Mouse (Mus musculus) forebrain, embryonic 10.5 days (tissue): ENCODE data around the gene Cdh1. TPM values are rescaled to one million over a fixed set of nuclear protein-coding genes. Genes with fewer than 3 reads are reported as not detected.
"Not testable (repeated sequence)": the region's sequence is repeated elsewhere in the genome, so short reads cannot be mapped to it uniquely, and the experiment has no call there.

Source experiments
- DNase-seq: peaks from one replicate; pipeline ENCODE4 v3.0.0-alpha.2; 2017; ENCODE audit warnings: low spot score; ENCODE audit errors: extremely low spot score
- H3K27ac ChIP-seq: fragments of 300-500 bp; sonication (generic); 2 replicates; pipeline ENCODE4 v1.5.1; 2016; ENCODE audit warnings: mild to moderate bottlenecking
- H3K27me3 ChIP-seq: fragments of 300-500 bp; sonication (generic); 2 replicates; pipeline ENCODE4 v1.6.1; 2016; ENCODE audit warnings: mild to moderate bottlenecking; ENCODE audit not compliant: poor library complexity, severe bottlenecking
- H3K36me3 ChIP-seq: fragments of 300-500 bp; sonication (generic); replicated peaks from 2 replicates; pipeline ENCODE4 v1.6.1; 2016; ENCODE audit warnings: mild to moderate bottlenecking, moderate library complexity
- H3K4me1 ChIP-seq: fragments of 300-500 bp; sonication (generic); 2 replicates; pipeline ENCODE4 v1.6.1; 2016
- H3K4me3 ChIP-seq: fragments of 300-500 bp; sonication (generic); 2 replicates; pipeline ENCODE4 v1.5.1; 2016; ENCODE audit warnings: mild to moderate bottlenecking, moderate library complexity
- H3K9me3 ChIP-seq: fragments of 300-500 bp; sonication (generic); 2 replicates; pipeline ENCODE4 v1.6.1; 2016; ENCODE audit warnings: mild to moderate bottlenecking, moderate library complexity
- WGBS: fragments of 180-500 bp; shearing (Covaris S2); methylation state at CpG from one replicate; pipeline ENCODE4 v1.1.7; 2016; 5-methylcytosine and 5-hydroxymethylcytosine counted together
- polyA plus RNA-seq: library from polyadenylated mRNA; unstranded; fragments of >200 nt; fragmentation: Nextera tagmentation; extraction: Ambion mirVana; gene quantifications from 2 replicates; pipeline ENCODE4 v1.2.1, GENCODE M21; 2016

The Cdh1 gene
- polyA plus RNA-seq, 1 experiment from 2014 or later: 8.4 TPM

DNA sequence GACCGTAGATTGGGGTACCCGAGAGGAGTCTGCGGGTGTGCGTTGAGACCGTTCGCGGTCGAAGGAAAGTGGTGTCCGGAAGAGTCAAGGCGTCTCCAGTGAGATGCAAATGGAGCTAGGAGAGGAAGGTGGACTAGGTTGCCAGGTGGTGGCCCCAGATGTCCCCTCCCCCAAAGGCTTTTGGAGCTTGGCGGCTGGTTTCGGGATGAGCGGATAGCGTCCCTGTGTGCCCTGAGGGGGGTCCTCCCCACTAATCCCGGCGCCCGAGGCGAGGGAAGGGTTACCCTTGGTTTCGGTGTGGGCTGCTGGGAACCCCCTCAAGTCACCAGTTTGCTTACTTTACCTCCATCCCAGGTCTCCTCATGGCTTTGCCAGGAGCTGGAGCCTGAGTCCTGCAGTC lies 782 bp downstream of the Cdh1 start:
- no peak overlapping the region for H3K27ac ChIP-seq
- DNase-seq: peak; percentile 29
- peaks cover 74% of the 10 kb centered on the region for H3K27me3 ChIP-seq

GRCm38 (mm10) chr8:106605657-106606056 lies 2.5 kb downstream of the Cdh1 start:
- Histone ChIP-seq H3K4me1 (peaks cover 25% of the 10 kb centered on the region), H3K27ac (no peak overlapping the region), H3K4me3 (no peak overlapping the region), H3K27me3 (peaks cover 77% of the 10 kb centered on the region), H3K9me3 (no peaks in the 10 kb centered on the region), H3K36me3 (no peaks in the 10 kb centered on the region)
- 74% methylated on average over 7 of the region's 7 CpGs for WGBS
- no peak for DNase-seq

More for the DNA sequence above, 782 bp downstream of the Cdh1 start:
- Histone ChIP-seq H3K4me1 (peaks cover 42% of the 10 kb centered on the region), H3K36me3 (no peaks in the 10 kb centered on the region), H3K9me3 (no peaks in the 10 kb centered on the region), H3K4me3 (peak overlapping the region; percentile 67)
- under 1% methylated on average over 19 of the region's 19 CpGs for WGBS

DNA sequence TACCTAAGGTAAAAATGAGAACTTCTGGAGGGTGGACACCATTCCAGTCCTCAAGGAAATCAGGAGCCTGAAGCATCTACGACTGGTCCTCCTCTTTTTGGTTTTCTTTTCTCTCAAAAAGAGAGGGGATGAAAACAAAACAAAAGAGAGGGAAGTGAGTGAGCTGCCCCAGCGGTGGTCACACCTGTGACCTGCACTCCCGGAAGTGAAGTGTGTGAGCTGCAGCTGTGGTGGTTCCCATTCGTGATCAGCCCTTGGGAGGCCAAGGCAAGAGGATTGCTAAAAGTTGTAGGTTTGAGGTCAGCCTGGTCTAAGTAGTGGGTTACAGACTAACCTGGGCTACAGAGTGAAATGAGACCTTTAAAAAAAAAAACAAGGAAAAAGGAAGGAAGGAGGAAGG lies 3.0 kb downstream of the Cdh1 start:
- Histone ChIP-seq H3K9me3 (no peaks in the 10 kb centered on the region), H3K4me3 (no peak overlapping the region), H3K27me3 (peaks cover 77% of the 10 kb centered on the region), H3K4me1 (peaks cover 21% of the 10 kb centered on the region), H3K36me3 (no peaks in the 10 kb centered on the region), H3K27ac (no peak overlapping the region)
- WGBS: 51% methylated on average over 4 of the region's 4 CpGs
- DNase-seq: no peak

DNA sequence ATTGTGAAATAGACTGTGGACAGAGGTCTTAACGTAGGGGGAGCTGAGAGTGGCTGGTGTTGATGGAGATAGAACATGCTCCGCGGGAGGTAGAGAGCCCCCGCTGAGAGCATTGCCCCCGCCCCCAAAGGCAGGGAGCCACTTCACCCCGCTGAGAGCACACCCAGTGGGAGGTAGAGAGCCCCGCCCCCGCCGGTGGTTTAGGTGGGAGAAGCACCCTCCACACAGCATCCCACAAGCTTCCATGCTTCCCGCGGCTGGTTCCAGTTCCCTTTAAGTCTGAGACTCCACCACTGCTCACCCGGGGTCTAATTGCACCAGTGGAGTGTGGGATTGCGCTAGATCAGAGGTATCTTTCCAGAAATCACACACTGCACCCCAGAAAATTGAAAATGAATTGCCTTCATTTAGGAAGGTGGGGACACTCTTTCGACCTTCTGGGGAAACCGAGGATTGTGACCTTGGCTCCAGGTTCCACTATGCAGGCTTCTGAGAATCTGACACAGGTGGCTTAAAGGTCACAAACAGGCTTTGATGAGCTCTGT lies 3.5 kb downstream of the Cdh1 start:
- Histone ChIP-seq H3K9me3 (no peaks in the 10 kb centered on the region), H3K27me3 (peaks cover 75% of the 10 kb centered on the region), H3K4me3 (no peak overlapping the region), H3K36me3 (no peaks in the 10 kb centered on the region), H3K4me1 (peaks cover 20% of the 10 kb centered on the region), H3K27ac (no peak overlapping the region)
- 42% methylated on average over 15 of the region's 15 CpGs for WGBS
- no peak for DNase-seq

- Histone ChIP-seq H3K4me1 (peaks cover 26% of the 10 kb centered on the region), H3K27me3 (peaks cover 64% of the 10 kb centered on the region)
- 79% methylated on average over 4 of the region's 4 CpGs for WGBS
- H3K4me3 ChIP-seq, H3K9me3 ChIP-seq, H3K27ac ChIP-seq, H3K36me3 ChIP-seq, DNase-seq: not testable (repeated sequence)
Observed at GRCm38 (mm10) chr8:106607783-106608182, 4.6 kb downstream of the Cdh1 start.

- no peak for DNase-seq
- WGBS: 59% methylated on average over 3 of the region's 3 CpGs
- H3K4me3 ChIP-seq: no peak overlapping the region
- H3K27ac ChIP-seq: no peak overlapping the region
- H3K36me3 ChIP-seq: no peaks in the 10 kb centered on the region
- peaks cover 21% of the 10 kb centered on the region for H3K4me1 ChIP-seq
- no peaks in the 10 kb centered on the region for H3K9me3 ChIP-seq
- H3K27me3 ChIP-seq: peaks cover 58% of the 10 kb centered on the region
Observed at GRCm38 (mm10) chr8:106608425-106608824, 5.3 kb downstream of the Cdh1 start.

- H3K4me1 ChIP-seq: peaks cover 13% of the 10 kb centered on the region; the same call in 1 of the 2 replicates
- no peak for DNase-seq
- no peak overlapping the region for H3K27ac ChIP-seq
- H3K4me3 ChIP-seq: no peak overlapping the region
- peaks cover 49% of the 10 kb centered on the region for H3K27me3 ChIP-seq
- H3K36me3 ChIP-seq: no peaks in the 10 kb centered on the region
- H3K9me3 ChIP-seq: no peaks in the 10 kb centered on the region
- WGBS: 84% methylated on average over 7 of the region's 7 CpGs
Observed at GRCm38 (mm10) chr8:106609076-106609903, 6.1 kb downstream of the Cdh1 start.

DNA sequence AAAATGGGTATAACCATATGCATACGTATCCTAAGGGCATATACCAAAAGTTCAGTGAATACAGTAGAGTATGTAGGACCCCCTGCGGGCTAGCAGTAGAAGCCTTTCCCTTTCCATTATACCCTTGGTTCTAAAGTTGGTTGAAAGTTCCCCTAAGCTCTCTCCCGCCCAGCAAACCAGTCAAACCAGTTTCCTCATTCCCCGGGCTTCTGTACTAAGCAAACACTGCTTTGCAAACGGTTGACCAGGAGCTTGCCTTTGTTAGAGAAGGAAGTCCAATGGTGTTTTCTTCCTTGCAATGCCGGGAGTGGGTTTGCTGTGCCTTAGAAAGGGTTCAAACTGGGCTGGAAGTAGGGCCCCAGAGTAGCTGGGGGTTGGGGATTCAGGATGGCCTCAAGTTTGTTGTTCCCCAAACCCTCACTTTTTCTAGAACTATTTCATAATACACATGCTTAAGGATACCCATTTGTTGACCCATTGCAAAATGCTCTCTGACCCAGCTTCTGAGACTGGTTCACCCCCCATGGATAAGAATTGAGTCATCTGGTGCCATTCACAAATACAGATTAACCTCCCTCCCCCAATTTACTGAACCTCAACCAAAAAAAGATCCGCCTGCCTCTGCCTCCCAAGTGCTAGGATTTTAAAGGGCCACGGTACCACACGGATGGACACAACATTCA lies 7.9 kb downstream of the Cdh1 start:
- DNase-seq: no peak
- WGBS: 65% methylated on average over 9 of the region's 9 CpGs

GRCm38 (mm10) chr8:106612047-106612446 lies 8.9 kb downstream of the Cdh1 start:
- 74% methylated on average over 3 of the region's 3 CpGs for WGBS

More for the DNA sequence above, 7.9 kb downstream of the Cdh1 start:
- no peaks in the 10 kb centered on the region for H3K9me3 ChIP-seq
- no peaks in the 10 kb centered on the region for H3K36me3 ChIP-seq
- peak overlapping the region; percentile 11; the same call in 1 of the 2 replicates for H3K27ac ChIP-seq
- H3K4me1 ChIP-seq: peaks cover 20% of the 10 kb centered on the region
- peaks cover 36% of the 10 kb centered on the region for H3K27me3 ChIP-seq
- H3K4me3 ChIP-seq: no peak overlapping the region

GRCm38 (mm10) chr8:106614704-106615103 lies 11.6 kb downstream of the Cdh1 start:
- Histone ChIP-seq H3K4me1 (peaks cover 45% of the 10 kb centered on the region), H3K27me3 (peaks cover 38% of the 10 kb centered on the region), H3K36me3 (no peaks in the 10 kb centered on the region), H3K27ac (no peak overlapping the region), H3K9me3 (no peaks in the 10 kb centered on the region), H3K4me3 (no peak overlapping the region)
- no peak for DNase-seq
- 66% methylated on average over 5 of the region's 5 CpGs for WGBS

More at GRCm38 (mm10) chr8:106612047-106612446, 8.9 kb downstream of the Cdh1 start:
- no peak overlapping the region for H3K27ac ChIP-seq
- H3K36me3 ChIP-seq: no peaks in the 10 kb centered on the region
- H3K4me1 ChIP-seq: peaks cover 27% of the 10 kb centered on the region
- no peaks in the 10 kb centered on the region for H3K9me3 ChIP-seq
- peaks cover 33% of the 10 kb centered on the region for H3K27me3 ChIP-seq
- no peak for DNase-seq
- no peak overlapping the region for H3K4me3 ChIP-seq

- peaks cover 52% of the 10 kb centered on the region for H3K4me1 ChIP-seq
- 75% methylated on average over 10 of the region's 10 CpGs for WGBS
- peaks cover 30% of the 10 kb centered on the region for H3K27me3 ChIP-seq
- H3K36me3 ChIP-seq: no peaks in the 10 kb centered on the region
- H3K4me3 ChIP-seq: no peak overlapping the region
- no peaks in the 10 kb centered on the region for H3K9me3 ChIP-seq
- H3K27ac ChIP-seq: no peak overlapping the region
- no peak for DNase-seq
Observed at GRCm38 (mm10) chr8:106615661-106616299, 12.6 kb downstream of the Cdh1 start.

GRCm38 (mm10) chr8:106616679-106617078 lies 13.5 kb downstream of the Cdh1 start:
- no peak overlapping the region for H3K4me3 ChIP-seq
- DNase-seq: no peak
- no peaks in the 10 kb centered on the region for H3K36me3 ChIP-seq
- peaks cover 56% of the 10 kb centered on the region for H3K4me1 ChIP-seq
- peaks cover 22% of the 10 kb centered on the region for H3K27me3 ChIP-seq
- H3K27ac ChIP-seq: no peak overlapping the region
- WGBS: 36% methylated on average over 4 of the region's 4 CpGs
- no peaks in the 10 kb centered on the region for H3K9me3 ChIP-seq
